Mouse (Mus musculus) cerebellum, adult 2 months (tissue): ENCODE measurements at regions not wholly inside any gene's neighbourhood (a gene's known extent, or its start where the extent isn't known, plus 50 kb on each side); places are given as distances from the start of the nearest gene placed in this dataset.

Experiments used
- DNase-seq, 2 experiments: peaks; one replicate each; pipeline ENCODE4 v3.0.0; 2021
- H3K27ac ChIP-seq: fragments of 200-500 bp; 2 replicates; pipeline ENCODE4 v1.5.1; 2012; ENCODE audit warnings: low read length, control low read depth, inconsistent platforms; ENCODE audit not compliant: insufficient read depth
- H3K27me3 ChIP-seq: fragments of 200-500 bp; 2 replicates; pipeline ENCODE4 v1.6.1; 2012; ENCODE audit warnings: inconsistent platforms, mild to moderate bottlenecking, low read length, moderate library complexity; ENCODE audit not compliant: control insufficient read depth, insufficient read depth
- H3K4me1 ChIP-seq: fragments of 200-500 bp; 2 replicates; pipeline ENCODE4 v1.6.1; 2011; ENCODE audit warnings: low read length; ENCODE audit not compliant: control insufficient read depth, insufficient read depth
- H3K4me3 ChIP-seq: fragments of 200-500 bp; replicated peaks from 2 replicates; pipeline ENCODE3; 2011; ENCODE audit warnings: mild to moderate bottlenecking, low read depth, low read length, control low read depth; ENCODE audit not compliant: insufficient read depth
- CTCF ChIP-seq: fragments of 200-500 bp; IDR thresholded peaks from 2 replicates; pipeline ENCODE4 v1.5.1; 2011; ENCODE audit warnings: low read depth, mild to moderate bottlenecking, control low read depth, low read length, moderate library complexity, borderline replicate concordance; ENCODE audit not compliant: insufficient read depth
- POLR2A ChIP-seq: fragments of 200-500 bp; IDR thresholded peaks from 2 replicates; pipeline ENCODE4 v1.6.1; 2011; ENCODE audit warnings: low read length, control low read depth, borderline replicate concordance; ENCODE audit not compliant: insufficient read depth
- WGBS: fragments of 180-500 bp; shearing (Covaris S2); methylation state at CpG from one replicate; pipeline ENCODE4 v1.1.7; 2018; 5-methylcytosine and 5-hydroxymethylcytosine counted together

GRCm38 (mm10) chr16:93017025-93017424, 191.1 kb upstream of the Runx1 start:
- WGBS: 94% methylated on average over 9 of the region's 9 CpGs
- H3K4me3 ChIP-seq: no peak overlapping the region
- no peak for DNase-seq
- H3K27ac ChIP-seq: no peak overlapping the region
- H3K27me3 ChIP-seq: no peaks in the 10 kb centered on the region
- no peaks in the 10 kb centered on the region for H3K4me1 ChIP-seq
- TF ChIP-seq POLR2A: no peak
- TF ChIP-seq CTCF: no peak

- Histone ChIP-seq H3K4me3 (no peak overlapping the region), H3K27me3 (no peaks in the 10 kb centered on the region), H3K27ac (no peak overlapping the region), H3K4me1 (no peaks in the 10 kb centered on the region)
- no peak for DNase-seq
- 84% methylated on average over 6 of the region's 6 CpGs for WGBS
- TF ChIP-seq POLR2A (no peak), CTCF (no peak)
Measured at GRCm38 (mm10) chr16:93015636-93016035, 189.7 kb upstream of the Runx1 start.

- 84% methylated on average over 9 of the region's 9 CpGs for WGBS
- no peak for TF ChIP-seq CTCF
- TF ChIP-seq POLR2A: no peak
- Histone ChIP-seq H3K27me3 (no peaks in the 10 kb centered on the region), H3K4me3 (no peak overlapping the region), H3K27ac (no peak overlapping the region), H3K4me1 (no peaks in the 10 kb centered on the region)
- no peak for DNase-seq
Measured at GRCm38 (mm10) chr16:93014991-93015390, 189.0 kb upstream of the Runx1 start.

GRCm38 (mm10) chr16:93013881-93014280, 187.9 kb upstream of the Runx1 start:
- Histone ChIP-seq H3K4me1 (no peaks in the 10 kb centered on the region), H3K27ac (no peak overlapping the region), H3K27me3 (no peaks in the 10 kb centered on the region), H3K4me3 (no peak overlapping the region)
- WGBS: 66% methylated on average over 8 of the region's 8 CpGs
- no peak for TF ChIP-seq POLR2A
- no peak for TF ChIP-seq CTCF
- no peak for DNase-seq

- DNase-seq: no peak
- WGBS: 80% methylated on average over 7 of the region's 7 CpGs
- no peak overlapping the region for H3K27ac ChIP-seq
- no peaks in the 10 kb centered on the region for H3K4me1 ChIP-seq
- TF ChIP-seq CTCF (no peak), POLR2A (no peak)
- H3K4me3 ChIP-seq: no peak overlapping the region
- H3K27me3 ChIP-seq: no peaks in the 10 kb centered on the region
Measured at GRCm38 (mm10) chr16:93013256-93013655, 187.3 kb upstream of the Runx1 start.

GRCm38 (mm10) chr16:93011474-93011873, 185.5 kb upstream of the Runx1 start:
- Histone ChIP-seq H3K27me3 (no peaks in the 10 kb centered on the region), H3K4me3 (no peak overlapping the region), H3K4me1 (no peaks in the 10 kb centered on the region; the same call in 1 of the 2 replicates), H3K27ac (no peak overlapping the region)
- TF ChIP-seq POLR2A: no peak
- TF ChIP-seq CTCF: no peak
- DNase-seq: no peak
- WGBS: 100% methylated on average over 1 of the region's 1 CpGs

- H3K27me3 ChIP-seq: no peaks in the 10 kb centered on the region
- H3K4me3 ChIP-seq: no peak overlapping the region
- H3K27ac ChIP-seq: no peak overlapping the region
- H3K4me1 ChIP-seq: no peaks in the 10 kb centered on the region; the same call in 1 of the 2 replicates
- WGBS: 29% methylated on average over 21 of the region's 21 CpGs
- TF ChIP-seq CTCF (no peak), POLR2A (no peak)
- DNase-seq: peak; percentile 42 to 52
Measured at GRCm38 (mm10) chr16:93006321-93006984, 180.5 kb upstream of the Runx1 start.

- Histone ChIP-seq H3K4me1 (no peaks in the 10 kb centered on the region; the same call in 1 of the 2 replicates), H3K27ac (no peak overlapping the region), H3K4me3 (no peak overlapping the region), H3K27me3 (no peaks in the 10 kb centered on the region)
- WGBS: 50% methylated on average over 8 of the region's 8 CpGs
- TF ChIP-seq CTCF (no peak), POLR2A (no peak)
- no peak for DNase-seq
Measured at GRCm38 (mm10) chr16:93005470-93005869, 179.5 kb upstream of the Runx1 start.

GRCm38 (mm10) chr16:93003830-93004229, 177.9 kb upstream of the Runx1 start:
- H3K27ac ChIP-seq: no peak overlapping the region
- H3K4me3 ChIP-seq: no peak overlapping the region
- H3K27me3 ChIP-seq: no peaks in the 10 kb centered on the region
- WGBS: 87% methylated on average over 4 of the region's 4 CpGs
- H3K4me1 ChIP-seq: no peaks in the 10 kb centered on the region; the same call in 1 of the 2 replicates
- TF ChIP-seq CTCF (no peak), POLR2A (no peak)
- no peak for DNase-seq
